Mouse (Mus musculus) CH12.LX (cell line): Measurements from ENCODE around the gene Olfr1122. TPM values are rescaled to one million over a fixed set of nuclear protein-coding genes. Genes with fewer than 3 reads are reported as not detected.

Experiments used
- DNase-seq: peaks from one replicate; pipeline ENCODE4 v3.0.0-alpha.2; 2013; ENCODE audit errors: extremely low read depth
- H3K27ac ChIP-seq: 2 replicates; pipeline ENCODE4 v1.5.1; 2012; ENCODE audit warnings: low read depth, mild to moderate bottlenecking, control low read depth, moderate library complexity; ENCODE audit not compliant: insufficient read depth
- H3K27me3 ChIP-seq: replicated peaks from 2 replicates; pipeline ENCODE3; 2012; ENCODE audit warnings: inconsistent platforms
- H3K36me3 ChIP-seq, 2 experiments: replicated peaks in 1 of 2; 2 replicates each; pipeline versions ENCODE3 to v1.6.1; 2012; ENCODE audit warnings: inconsistent platforms in 1 of 2, low read length in 1 of 2, mild to moderate bottlenecking in 1 of 2, mixed read lengths in 1 of 2, moderate library complexity in 1 of 2; ENCODE audit not compliant: control insufficient read depth in 1 of 2, insufficient read depth in 1 of 2
- H3K4me1 ChIP-seq, 2 experiments: 2 replicates each; pipeline ENCODE4 v1.6.1; 2012; ENCODE audit warnings: inconsistent platforms in 1 of 2, moderate library complexity in 1 of 2; ENCODE audit not compliant: insufficient read depth in 2 of 2, control insufficient read depth in 1 of 2
- H3K4me2 ChIP-seq: 2 replicates; pipeline ENCODE4 v1.6.1; 2012; ENCODE audit warnings: low read depth, mild to moderate bottlenecking, control low read depth; ENCODE audit not compliant: poor library complexity, insufficient read depth, severe bottlenecking
- H3K4me3 ChIP-seq, 3 experiments: fragments of 150-350 bp in 1 of 3; sonication (generic) in 1 of 3; replicated peaks in 1 of 3; 2 replicates each; pipeline versions ENCODE3 to v1.5.1; 2011 to 2012; ENCODE audit warnings: low read depth in 2 of 3, low read length in 2 of 3, mild to moderate bottlenecking in 2 of 3, moderate library complexity in 2 of 3, control low read depth in 1 of 3, improper control_type of control experiment in 1 of 3, inconsistent platforms in 1 of 3, mixed read lengths in 1 of 3; ENCODE audit not compliant: poor library complexity in 1 of 3
- H3K79me2 ChIP-seq: replicated peaks from 2 replicates; pipeline ENCODE4 v1.6.1; 2012; ENCODE audit warnings: mild to moderate bottlenecking, moderate library complexity; ENCODE audit not compliant: control insufficient read depth, poor library complexity, insufficient read depth, severe bottlenecking; ENCODE audit errors: extremely low read depth
- H3K9ac ChIP-seq: 2 replicates; pipeline ENCODE4 v1.6.1; 2012; ENCODE audit warnings: low read depth, mild to moderate bottlenecking, control low read depth, moderate library complexity; ENCODE audit not compliant: insufficient read depth
- H3K9me3 ChIP-seq: replicated peaks from 2 replicates; pipeline ENCODE3; 2012; ENCODE audit warnings: low read length, inconsistent platforms, mixed read lengths
- CHD1 ChIP-seq: IDR thresholded peaks from 2 replicates; pipeline ENCODE4 v1.6.1; 2012; ENCODE audit warnings: low read depth, low read length, improper control_type of control experiment, inconsistent platforms
- CHD2 ChIP-seq: IDR thresholded peaks from 2 replicates; pipeline ENCODE4 v1.6.1; 2011; ENCODE audit warnings: low read length, improper control_type of control experiment
- CTCF ChIP-seq, 2 experiments: IDR thresholded peaks in 1 of 2; conservative IDR thresholded peaks in 1 of 2; 2 replicates each; pipeline ENCODE4 v1.5.1; 2011 to 2012; ENCODE audit warnings: low read depth in 2 of 2, low read length in 2 of 2, improper control_type of control experiment in 1 of 2, inconsistent platforms in 1 of 2, mild to moderate bottlenecking in 1 of 2, moderate library complexity in 1 of 2
- E2F4 ChIP-seq: IDR thresholded peaks from 2 replicates; pipeline ENCODE4 v1.6.1; 2011; ENCODE audit warnings: low read depth, low read length, improper control_type of control experiment; ENCODE audit not compliant: insufficient replicate concordance
- EP300 ChIP-seq: IDR thresholded peaks from 2 replicates; pipeline ENCODE4 v1.6.1; 2011; ENCODE audit warnings: low read length, improper control_type of control experiment
- HCFC1 ChIP-seq: IDR thresholded peaks from 2 replicates; pipeline ENCODE4 v1.6.1; 2012; ENCODE audit warnings: low read depth, mild to moderate bottlenecking, inconsistent platforms, low read length, improper control_type of control experiment
- JUND ChIP-seq: conservative IDR thresholded peaks from 2 replicates; pipeline ENCODE4 v1.6.1; 2011; ENCODE audit warnings: low read depth, low read length, improper control_type of control experiment
- MXI1 ChIP-seq: IDR thresholded peaks from 2 replicates; pipeline ENCODE4 v1.6.1; 2011; ENCODE audit warnings: mild to moderate bottlenecking, low read depth, low read length, improper control_type of control experiment
- MYC ChIP-seq: IDR thresholded peaks from 2 replicates; pipeline ENCODE4 v1.6.1; 2011; ENCODE audit warnings: low read depth, mild to moderate bottlenecking, improper control_type of control experiment, low read length
- NRF1 ChIP-seq: IDR thresholded peaks from 2 replicates; pipeline ENCODE4 v1.6.1; 2014; ENCODE audit warnings: low read depth, mild to moderate bottlenecking, inconsistent platforms, low read length, improper control_type of control experiment, moderate library complexity
- PAX5 ChIP-seq: IDR thresholded peaks from 2 replicates; pipeline ENCODE4 v1.6.1; 2012; ENCODE audit warnings: low read length, inconsistent platforms, mixed read lengths
- POLR2A ChIP-seq: IDR thresholded peaks from 2 replicates; pipeline ENCODE4 v1.6.1; 2011; ENCODE audit warnings: low read depth, mild to moderate bottlenecking, improper control_type of control experiment, low read length
- POLR2AphosphoS2 ChIP-seq: IDR thresholded peaks from 2 replicates; pipeline ENCODE4 v1.6.1; 2011; ENCODE audit warnings: low read depth, low read length, improper control_type of control experiment
- RAD21 ChIP-seq: IDR thresholded peaks from 2 replicates; pipeline ENCODE4 v1.6.1; 2011; ENCODE audit warnings: low read depth, mild to moderate bottlenecking, low read length, improper control_type of control experiment, moderate library complexity
- RCOR1 ChIP-seq: conservative IDR thresholded peaks from 2 replicates; pipeline ENCODE4 v1.6.1; 2012; ENCODE audit warnings: low read depth, mild to moderate bottlenecking, inconsistent platforms, low read length, improper control_type of control experiment
- SIN3A ChIP-seq: IDR thresholded peaks from 2 replicates; pipeline ENCODE4 v1.6.1; 2012; ENCODE audit warnings: low read length, improper control_type of control experiment, inconsistent platforms
- TBP ChIP-seq: conservative IDR thresholded peaks from 2 replicates; pipeline ENCODE4 v1.6.1; 2011; ENCODE audit warnings: low read depth, low read length, improper control_type of control experiment
- TCF12 ChIP-seq: IDR thresholded peaks from 2 replicates; pipeline ENCODE4 v1.6.1; 2014; ENCODE audit warnings: low read depth, mild to moderate bottlenecking, inconsistent platforms, low read length, improper control_type of control experiment
- ZKSCAN1 ChIP-seq: IDR thresholded peaks from 2 replicates; pipeline ENCODE4 v1.6.1; 2012; ENCODE audit warnings: low read depth, inconsistent platforms, low read length, improper control_type of control experiment, borderline replicate concordance
- ZMIZ1 ChIP-seq: IDR thresholded peaks from 2 replicates; pipeline ENCODE4 v1.6.1; 2012; ENCODE audit warnings: low read depth, mild to moderate bottlenecking, inconsistent platforms, low read length, improper control_type of control experiment
- ZNF384 ChIP-seq: IDR thresholded peaks from 2 replicates; pipeline ENCODE4 v1.6.1; 2012; ENCODE audit warnings: low read depth, low read length, improper control_type of control experiment, inconsistent platforms
- dilution Hi-C: fragments of 300-500 bp; cut with MboI; formaldehyde crosslinking; loops from 2 replicates; pipeline ENCODE4 v1.14.3; 2020; ENCODE audit warnings: low sequenced_read_pairs; ENCODE audit not compliant: extremely low pct_unique_long_range_greater_than_20kb, extremely low pct_ligation_motif_present
- in situ Hi-C: fragments of 300-500 bp; cut with MboI; formaldehyde crosslinking; loops from 3 replicates; pipeline ENCODE4 v1.14.3; 2019; ENCODE audit warnings: low sequenced_read_pairs, low pct_ligation_motif_present, low pct_unique_long_range_greater_than_20kb, mixed read lengths
- polyA plus RNA-seq: library from polyadenylated mRNA; unstranded; fragments of >175 nt; gene quantifications from 2 replicates; pipeline ENCODE4 v1.2.1, GENCODE M21; 2012; ENCODE audit warnings: low read depth; ENCODE audit not compliant: insufficient read length
- total RNA-seq, 2 experiments: library from RNA; depleted of rRNA; stranded (reverse); fragments of 300-350 nt in 1 of 2; fragments of >200 nt in 1 of 2; gene quantifications; 2 replicates each; pipeline ENCODE4 v1.2.3; 2012 to 2014

Gene Olfr1122
- total and polyA plus RNA-seq, 3 experiments: not detected

DNA sequence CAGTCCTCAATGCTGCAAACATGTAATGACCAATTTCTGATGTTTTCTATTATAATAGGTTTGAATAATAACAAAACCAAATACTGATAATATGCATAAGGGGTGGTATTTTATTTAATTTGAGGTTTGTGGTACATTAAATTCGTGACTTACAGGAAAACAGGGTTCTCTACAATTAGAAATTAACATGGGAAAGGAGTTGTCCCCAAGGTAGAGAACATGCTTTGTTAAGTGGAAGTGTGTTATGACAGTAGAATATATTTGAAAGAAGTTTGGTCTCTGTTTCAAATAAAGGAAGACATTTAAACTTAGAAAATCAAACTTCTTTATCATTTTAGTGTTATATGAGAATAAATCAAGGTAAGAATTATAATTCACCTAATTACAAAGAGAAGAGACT is 16.1 kb upstream of the Olfr1122 start, which contains the start of gene Olfr1121:
Gene Olfr1121 (plus strand): TSS at position 301 of the 400 bp plus-strand sequence.
- no peak within 1 kb of the TSS for H3K4me3 ChIP-seq
- in situ Hi-C loops (no loop called here), dilution Hi-C loops (no loop called here)
- DNase-seq: no peak
- TF ChIP-seq ZNF384: no peak
- TF ChIP-seq TCF12: no peak
- TF ChIP-seq MXI1: no peak
- no peak for TF ChIP-seq ZMIZ1
- TF ChIP-seq SIN3A: no peak
- TF ChIP-seq CHD2: no peak
- TF ChIP-seq PAX5: no peak
- no peak for TF ChIP-seq TBP
- TF ChIP-seq E2F4: no peak
- TF ChIP-seq HCFC1: no peak
- TF ChIP-seq POLR2AphosphoS2: no peak
- no peak for TF ChIP-seq RCOR1
- TF ChIP-seq RAD21: no peak
- no peak for TF ChIP-seq CTCF (conservative IDR thresholded peaks at IDR 0.05 in 1 of 2, IDR thresholded peaks at IDR 0.05 in 1 of 2; ENCODE audit: low read depth in 2 of 2, low read length in 2 of 2)
- TF ChIP-seq POLR2A: no peak
- TF ChIP-seq ZKSCAN1: no peak
- TF ChIP-seq CHD1: no peak
- no peak for TF ChIP-seq JUND
- no peaks in the 10 kb centered on the region for H3K36me3 ChIP-seq
- no peak within 1 kb of the TSS for H3K27ac ChIP-seq
- H3K9ac ChIP-seq: no peak within 1 kb of the TSS
- no peak within 1 kb of the TSS for H3K4me2 ChIP-seq
- H3K79me2 ChIP-seq: no peaks in the 10 kb centered on the region
- no peaks in the 10 kb centered on the region for H3K27me3 ChIP-seq
- peaks cover 9% of the 10 kb centered on the region for H3K9me3 ChIP-seq
- no peaks in the 10 kb centered on the region for H3K4me1 ChIP-seq

DNA sequence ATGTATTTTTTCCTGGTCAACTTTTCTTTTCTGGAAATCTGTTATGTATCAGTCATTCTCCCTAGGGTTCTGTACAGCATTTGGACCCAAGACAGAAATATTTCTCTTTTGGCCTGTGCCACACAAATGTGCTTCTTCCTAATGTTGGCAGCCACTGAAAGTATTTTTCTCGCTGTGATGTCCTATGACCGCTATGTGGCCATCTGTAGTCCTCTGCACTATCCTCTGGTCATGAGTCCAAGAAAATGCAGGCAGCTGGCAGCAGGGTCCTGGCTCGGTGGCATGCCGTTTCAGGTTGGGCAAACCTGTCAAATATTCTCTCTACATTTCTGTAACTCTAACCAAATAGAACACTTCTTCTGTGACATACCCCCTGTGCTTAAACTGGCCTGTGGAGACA is 13.9 kb upstream of the Olfr1122 start:
- dilution Hi-C loops (no loop called here), in situ Hi-C loops (no loop called here)
- no peaks in the 10 kb centered on the region for H3K27me3 ChIP-seq
- no peaks in the 10 kb centered on the region for H3K79me2 ChIP-seq
- no peaks in the 10 kb centered on the region for H3K36me3 ChIP-seq
- H3K27ac ChIP-seq: no peak overlapping the region
- no peak for DNase-seq
- no peaks in the 10 kb centered on the region for H3K4me1 ChIP-seq
- no peak overlapping the region for H3K4me2 ChIP-seq
- no peak overlapping the region for H3K9ac ChIP-seq
- no peak for TF ChIP-seq TCF12
- no peak for TF ChIP-seq NRF1
- no peak for TF ChIP-seq MYC
- no peak for TF ChIP-seq ZKSCAN1
- no peak for TF ChIP-seq TBP
- TF ChIP-seq EP300: no peak
- TF ChIP-seq HCFC1: no peak
- TF ChIP-seq, all 38 proteins: peak for 0
- Histone ChIP-seq H3K9me3 (peaks cover 12% of the 10 kb centered on the region), H3K4me3 (no peak overlapping the region)
